Mouse (Mus musculus) erythroblast, embryonic 14.5 days (primary cell): ENCODE data around the gene Aco2. TPM values are rescaled to one million over a fixed set of nuclear protein-coding genes. Genes with fewer than 3 reads are reported as not detected.

Source experiments
- H3K27me3 ChIP-seq: 2 replicates; pipeline ENCODE4 v1.6.1; 2012; ENCODE audit warnings: inconsistent platforms; ENCODE audit not compliant: control insufficient read depth
- H3K36me3 ChIP-seq: 2 replicates; pipeline ENCODE4 v1.6.1; 2012; ENCODE audit warnings: mild to moderate bottlenecking, inconsistent platforms; ENCODE audit not compliant: control insufficient read depth
- H3K4me1 ChIP-seq: 2 replicates; pipeline ENCODE4 v1.6.1; 2012; ENCODE audit warnings: inconsistent platforms; ENCODE audit not compliant: control insufficient read depth
- H3K4me3 ChIP-seq: replicated peaks from 2 replicates; pipeline ENCODE3; 2012; ENCODE audit warnings: moderate library complexity, mild to moderate bottlenecking, inconsistent platforms
- H3K9me3 ChIP-seq: 2 replicates; pipeline ENCODE4 v1.6.1; 2012; ENCODE audit warnings: low read length, inconsistent platforms, mixed read lengths; ENCODE audit not compliant: control insufficient read depth
- GATA1 ChIP-seq: IDR thresholded peaks from 2 replicates; pipeline ENCODE4 v1.6.1; 2012; ENCODE audit warnings: low read length, inconsistent platforms, mixed read lengths
- TAL1 ChIP-seq: IDR thresholded peaks from 3 replicates; pipeline ENCODE4 v1.6.1; 2012; ENCODE audit warnings: low read length, inconsistent platforms, mixed read lengths
- polyA plus RNA-seq: library from polyadenylated mRNA; stranded (reverse); fragments of >175 nt; gene quantifications from 2 replicates; pipeline ENCODE4 v1.2.3, GENCODE M21; 2012

Gene Aco2
- polyA plus RNA-seq, 1 experiment = 19.1 TPM

GRCm38 (mm10) chr15:81852411-81853000 is 19.6 kb upstream of the Aco2 start:
- Histone ChIP-seq H3K4me1 (peaks cover 40% of the 10 kb centered on the region), H3K9me3 (no peaks in the 10 kb centered on the region), H3K36me3 (peaks cover 63% of the 10 kb centered on the region), H3K27me3 (no peaks in the 10 kb centered on the region), H3K4me3 (no peak overlapping the region)
- TF ChIP-seq TAL1 = no peak
- no peak for TF ChIP-seq GATA1

- Histone ChIP-seq H3K4me1 (peaks cover 43% of the 10 kb centered on the region), H3K27me3 (no peaks in the 10 kb centered on the region), H3K4me3 (no peak overlapping the region), H3K36me3 (peaks cover 57% of the 10 kb centered on the region), H3K9me3 (no peaks in the 10 kb centered on the region)
- TF ChIP-seq GATA1 = no peak
- no peak for TF ChIP-seq TAL1
Observed at GRCm38 (mm10) chr15:81853081-81853480, 19.0 kb upstream of the Aco2 start.

GRCm38 (mm10) chr15:81856030-81856790 is 15.9 kb upstream of the Aco2 start:
- peaks cover 33% of the 10 kb centered on the region for H3K36me3 ChIP-seq
- H3K4me3 ChIP-seq = peak overlapping the region; percentile 97
- H3K27me3 ChIP-seq = peaks cover 7% of the 10 kb centered on the region
- no peaks in the 10 kb centered on the region for H3K9me3 ChIP-seq
- H3K4me1 ChIP-seq = peaks cover 61% of the 10 kb centered on the region
- no peak for TF ChIP-seq GATA1
- TF ChIP-seq TAL1 = no peak

- Histone ChIP-seq H3K36me3 (peaks cover 24% of the 10 kb centered on the region), H3K27me3 (peaks cover 7% of the 10 kb centered on the region), H3K4me1 (peaks cover 61% of the 10 kb centered on the region), H3K9me3 (no peaks in the 10 kb centered on the region), H3K4me3 (peak overlapping the region; percentile 97)
- no peak for TF ChIP-seq GATA1
- no peak for TF ChIP-seq TAL1
Observed at GRCm38 (mm10) chr15:81856938-81857723, 15.0 kb upstream of the Aco2 start.

- H3K9me3 ChIP-seq = no peaks in the 10 kb centered on the region
- peak overlapping the region; percentile 97 for H3K4me3 ChIP-seq
- H3K36me3 ChIP-seq = peaks cover 20% of the 10 kb centered on the region
- H3K4me1 ChIP-seq = peaks cover 59% of the 10 kb centered on the region
- TF ChIP-seq TAL1 = no peak
- peaks cover 7% of the 10 kb centered on the region for H3K27me3 ChIP-seq
Observed at GRCm38 (mm10) chr15:81857724-81858116, 14.4 kb upstream of the Aco2 start.

GRCm38 (mm10) chr15:81858138-81858516 is 14.0 kb upstream of the Aco2 start:
- H3K4me3 ChIP-seq = peak overlapping the region; percentile 97
- H3K27me3 ChIP-seq = peaks cover 7% of the 10 kb centered on the region
- H3K36me3 ChIP-seq = peaks cover 18% of the 10 kb centered on the region
- H3K4me1 ChIP-seq = peaks cover 59% of the 10 kb centered on the region
- H3K9me3 ChIP-seq = no peaks in the 10 kb centered on the region
- TF ChIP-seq GATA1 (no peak), TAL1 (no peak)

GRCm38 (mm10) chr15:81858517-81859329 is 13.4 kb upstream of the Aco2 start, which contains the start of gene Tob2:
Gene Tob2 (minus strand): TSS chr15:81858796.
- peak within 1 kb of the TSS; percentile 97 for H3K4me3 ChIP-seq
- peaks cover 19% of the 10 kb centered on the region for H3K36me3 ChIP-seq
- peaks cover 59% of the 10 kb centered on the region for H3K4me1 ChIP-seq
- no peak for TF ChIP-seq GATA1
- no peak for TF ChIP-seq TAL1
- H3K9me3 ChIP-seq = no peaks in the 10 kb centered on the region
- H3K27me3 ChIP-seq = peaks cover 7% of the 10 kb centered on the region

DNA sequence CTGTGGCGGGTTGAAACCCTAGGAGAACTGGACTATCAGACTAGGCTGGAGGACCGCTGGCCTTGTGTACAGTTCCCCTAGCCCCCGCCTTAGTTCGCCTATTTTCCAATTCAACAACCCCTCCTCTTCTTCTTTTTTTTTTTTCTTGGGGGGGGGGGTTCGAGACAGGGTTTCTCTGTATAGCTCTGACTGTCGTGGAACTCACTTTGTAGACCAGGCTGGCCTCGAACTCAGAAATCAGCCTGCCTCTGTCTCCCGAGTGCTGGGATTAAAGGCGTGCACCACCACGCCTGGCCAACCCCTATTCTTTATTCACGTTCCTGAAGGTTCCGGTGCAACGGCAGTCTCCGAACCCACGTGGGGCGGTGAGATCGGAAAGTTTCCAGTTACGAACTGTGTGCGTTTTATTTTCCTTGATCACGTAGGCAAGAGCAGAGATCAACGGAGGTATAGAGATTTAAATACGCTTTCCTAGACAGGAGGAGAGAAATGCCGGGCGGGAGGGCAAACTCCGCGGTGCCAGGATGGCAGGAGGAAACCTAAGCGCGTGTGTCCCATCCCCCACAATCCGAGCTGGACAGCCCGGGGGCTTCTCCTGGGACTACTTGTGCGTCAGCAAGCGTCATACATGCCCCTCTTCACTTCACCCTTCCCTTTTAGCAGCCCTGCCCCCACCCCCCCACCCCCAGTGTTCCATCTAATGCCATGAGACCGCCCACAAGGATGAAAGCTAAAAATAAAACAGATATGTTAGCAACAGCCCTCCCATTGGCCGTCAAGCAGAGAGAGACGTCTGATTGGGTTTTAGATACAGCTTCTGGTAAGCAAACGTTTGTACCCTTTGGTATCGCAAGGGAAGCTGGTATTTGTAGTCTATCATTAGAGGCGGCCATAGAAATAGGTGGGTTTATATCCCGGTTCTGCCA is 12.5 kb upstream of the Aco2 start:
- Histone ChIP-seq H3K36me3 (peaks cover 21% of the 10 kb centered on the region), H3K27me3 (peaks cover 7% of the 10 kb centered on the region), H3K4me1 (peaks cover 63% of the 10 kb centered on the region), H3K4me3 (peak overlapping the region; percentile 97), H3K9me3 (no peaks in the 10 kb centered on the region)
- no peak for TF ChIP-seq TAL1
- TF ChIP-seq GATA1 = no peak
